Mouse (Mus musculus) forebrain, embryonic 13.5 days (tissue): ENCODE data around the gene Rab24. TPM values are rescaled to one million over a fixed set of nuclear protein-coding genes. Genes with fewer than 3 reads are reported as not detected.

Experiments used
- ATAC-seq: fragments of 200-750 bp; cut with Nextera tagmentation; 2 replicates; pipeline ENCODE4 v1.8.0; 2017
- H3K27ac ChIP-seq: fragments of 300-500 bp; sonication (generic); 2 replicates; pipeline ENCODE4 v1.5.1; 2015; ENCODE audit warnings: inconsistent platforms, mild to moderate bottlenecking, moderate library complexity
- H3K27me3 ChIP-seq: fragments of 300-500 bp; sonication (generic); 2 replicates; pipeline ENCODE4 v1.6.1; 2015; ENCODE audit warnings: mild to moderate bottlenecking, inconsistent platforms
- H3K36me3 ChIP-seq: fragments of 300-500 bp; sonication (generic); 2 replicates; pipeline ENCODE4 v1.6.1; 2015; ENCODE audit warnings: mild to moderate bottlenecking, inconsistent platforms; ENCODE audit not compliant: poor library complexity, severe bottlenecking
- H3K4me1 ChIP-seq: fragments of 300-500 bp; sonication (generic); 2 replicates; pipeline ENCODE4 v1.6.1; 2015; ENCODE audit warnings: inconsistent platforms
- H3K4me2 ChIP-seq: fragments of 300-500 bp; sonication (generic); 2 replicates; pipeline ENCODE4 v1.6.1; 2015; ENCODE audit warnings: inconsistent platforms, mild to moderate bottlenecking, moderate library complexity
- H3K4me3 ChIP-seq: fragments of 300-500 bp; sonication (generic); 2 replicates; pipeline ENCODE4 v1.5.1; 2015; ENCODE audit warnings: mild to moderate bottlenecking, inconsistent platforms
- H3K9ac ChIP-seq: fragments of 300-500 bp; sonication (generic); 2 replicates; pipeline ENCODE4 v1.6.1; 2015; ENCODE audit warnings: mild to moderate bottlenecking, inconsistent platforms
- H3K9me3 ChIP-seq: fragments of 300-500 bp; sonication (generic); replicated peaks from 2 replicates; pipeline ENCODE4 v1.6.1; 2016; ENCODE audit warnings: inconsistent platforms
- WGBS: fragments of 180-500 bp; shearing (Covaris S2); methylation state at CpG from one replicate; pipeline ENCODE4 v1.1.7; 2015; 5-methylcytosine and 5-hydroxymethylcytosine counted together
- polyA plus RNA-seq: library from polyadenylated mRNA; unstranded; fragments of >200 nt; fragmentation: Nextera tagmentation; extraction: Ambion mirVana; gene quantifications from 2 replicates; pipeline ENCODE4 v1.2.1, GENCODE M21; 2015

The Rab24 gene
- polyA plus RNA-seq, 1 experiment from 2014 or later = 102 TPM

- Histone ChIP-seq H3K4me1 (peaks cover 54% of the 10 kb centered on the region), H3K9ac (peak overlapping the region; percentile 34; the same call in 1 of the 2 replicates), H3K9me3 (no peaks in the 10 kb centered on the region), H3K27me3 (no peaks in the 10 kb centered on the region), H3K4me3 (no peak overlapping the region), H3K27ac (peak overlapping the region; percentile 68), H3K36me3 (peaks cover 35% of the 10 kb centered on the region), H3K4me2 (peak overlapping the region; percentile 68)
- WGBS = 58% methylated on average over 4 of the region's 4 CpGs
- peak; percentile 11; the same call in 1 of the 2 replicates for ATAC-seq
Measured at GRCm38 (mm10) chr13:55327169-55327568, 5.4 kb upstream of the Rab24 start.

GRCm38 (mm10) chr13:55325596-55325995, 3.9 kb upstream of the Rab24 start:
- no peaks in the 10 kb centered on the region for H3K27me3 ChIP-seq
- H3K27ac ChIP-seq = no peak overlapping the region; the same call in 1 of the 2 replicates
- no peak overlapping the region for H3K4me3 ChIP-seq
- 82% methylated on average over 11 of the region's 11 CpGs for WGBS
- no peaks in the 10 kb centered on the region for H3K9me3 ChIP-seq
- no peak for ATAC-seq
- H3K4me2 ChIP-seq = no peak overlapping the region
- H3K9ac ChIP-seq = peak overlapping the region; percentile 5; the same call in 1 of the 2 replicates
- peaks cover 58% of the 10 kb centered on the region for H3K4me1 ChIP-seq
- H3K36me3 ChIP-seq = peaks cover 36% of the 10 kb centered on the region

- 2% methylated on average over 31 of the region's 31 CpGs for WGBS
- H3K4me1 ChIP-seq = peaks cover 40% of the 10 kb centered on the region
- H3K4me3 ChIP-seq = peak overlapping the region; percentile 85
- H3K4me2 ChIP-seq = peak overlapping the region; percentile 99
- H3K9me3 ChIP-seq = no peaks in the 10 kb centered on the region
- H3K27me3 ChIP-seq = no peaks in the 10 kb centered on the region
- peaks cover 70% of the 10 kb centered on the region for H3K36me3 ChIP-seq
- no peak for ATAC-seq
- H3K9ac ChIP-seq = peak overlapping the region; percentile 86
- peak overlapping the region; percentile 62 for H3K27ac ChIP-seq
Measured at GRCm38 (mm10) chr13:55322130-55322825, 532 bp upstream of the Rab24 start.

- H3K4me1 ChIP-seq = peaks cover 35% of the 10 kb centered on the region
- peak within 1 kb of the TSS; percentile 99 for H3K4me2 ChIP-seq
- H3K4me3 ChIP-seq = peak within 1 kb of the TSS; percentile 85
- no peaks in the 10 kb centered on the region for H3K27me3 ChIP-seq
- H3K9ac ChIP-seq = peak within 1 kb of the TSS; percentile 86
- H3K9me3 ChIP-seq = no peaks in the 10 kb centered on the region
- peaks cover 73% of the 10 kb centered on the region for H3K36me3 ChIP-seq
- WGBS = 91% methylated on average over 4 of the region's 4 CpGs
- ATAC-seq = no peak
- H3K27ac ChIP-seq = peak within 1 kb of the TSS; percentile 45; the same call in 1 of the 2 replicates
Measured at GRCm38 (mm10) chr13:55319931-55320533, 1.7 kb downstream of the Rab24 start, which contains the start of gene Prelid1. Prelid1 (plus strand) TSS chr13:55320500.

DNA sequence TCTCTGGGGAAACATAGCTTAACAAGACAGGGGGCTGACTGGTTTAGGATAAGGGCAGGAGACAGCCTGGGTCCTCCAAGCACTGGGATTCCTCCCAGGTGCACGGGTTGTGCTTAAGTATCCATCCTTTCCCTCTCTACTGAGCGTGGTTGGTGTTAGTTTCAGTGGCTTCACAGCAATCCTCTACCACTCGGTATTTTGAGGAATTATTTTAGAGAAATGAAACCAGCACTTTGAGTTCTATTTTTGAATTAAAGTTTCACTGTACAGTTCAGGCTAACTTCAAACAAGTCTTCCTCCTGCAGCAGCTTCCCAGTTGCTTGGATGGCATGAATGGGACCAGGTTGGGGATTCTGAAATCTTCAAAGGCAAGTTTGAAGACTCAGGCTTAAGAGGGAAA, 3.4 kb downstream of the Rab24 start:
- Histone ChIP-seq H3K36me3 (peaks cover 74% of the 10 kb centered on the region), H3K9ac (no peak overlapping the region), H3K27me3 (no peaks in the 10 kb centered on the region), H3K4me2 (no peak overlapping the region), H3K4me3 (no peak overlapping the region), H3K27ac (no peak overlapping the region), H3K9me3 (no peaks in the 10 kb centered on the region), H3K4me1 (peaks cover 24% of the 10 kb centered on the region)
- no peak for ATAC-seq
- 78% methylated on average over 3 of the region's 3 CpGs for WGBS

DNA sequence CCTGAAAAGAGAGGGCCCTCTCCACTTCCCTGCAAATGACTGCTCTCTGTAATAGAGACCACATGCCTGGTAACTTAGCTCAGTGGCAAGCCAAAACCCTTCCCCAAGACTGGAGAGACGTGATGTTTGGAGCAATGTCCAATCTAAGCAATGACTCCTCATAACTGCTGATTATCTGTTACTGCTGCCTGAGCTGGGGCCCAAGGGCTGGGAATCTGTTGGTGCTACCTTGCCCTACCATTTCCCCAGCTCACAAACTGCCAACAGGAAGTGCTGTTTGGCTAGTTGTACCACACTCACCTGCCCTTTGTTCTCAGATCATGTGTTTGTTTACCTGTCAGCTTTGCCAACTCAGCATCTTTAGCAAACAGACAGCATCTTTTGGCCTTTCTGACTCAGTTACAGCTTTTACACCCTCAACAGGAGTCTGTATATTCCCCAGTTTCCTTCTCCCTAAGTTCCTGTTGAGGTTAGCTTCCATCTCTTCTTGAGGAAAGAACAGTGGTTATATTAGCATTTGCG, 6.8 kb downstream of the Rab24 start:
- Histone ChIP-seq H3K27ac (no peak overlapping the region), H3K36me3 (peaks cover 95% of the 10 kb centered on the region), H3K4me1 (no peaks in the 10 kb centered on the region), H3K9ac (no peak overlapping the region), H3K4me3 (no peak overlapping the region), H3K9me3 (no peaks in the 10 kb centered on the region), H3K27me3 (no peaks in the 10 kb centered on the region), H3K4me2 (no peak overlapping the region)
- WGBS = 87% methylated on average over 2 of the region's 2 CpGs
- no peak for ATAC-seq

GRCm38 (mm10) chr13:55313051-55313450, 8.7 kb downstream of the Rab24 start:
- no peaks in the 10 kb centered on the region for H3K4me1 ChIP-seq
- H3K4me3 ChIP-seq = no peak overlapping the region
- WGBS = 95% methylated on average over 9 of the region's 9 CpGs
- H3K9ac ChIP-seq = no peak overlapping the region
- H3K9me3 ChIP-seq = no peaks in the 10 kb centered on the region
- no peak overlapping the region for H3K27ac ChIP-seq
- no peak for ATAC-seq
- peaks cover 92% of the 10 kb centered on the region for H3K36me3 ChIP-seq
- no peak overlapping the region for H3K4me2 ChIP-seq
- no peaks in the 10 kb centered on the region for H3K27me3 ChIP-seq

- WGBS = 88% methylated on average over 8 of the region's 8 CpGs
- no peaks in the 10 kb centered on the region for H3K9me3 ChIP-seq
- no peaks in the 10 kb centered on the region for H3K27me3 ChIP-seq
Measured at GRCm38 (mm10) chr13:55312028-55312630, 9.6 kb downstream of the Rab24 start.

GRCm38 (mm10) chr13:55300913-55301312, 20.8 kb downstream of the Rab24 start:
- no peaks in the 10 kb centered on the region for H3K9me3 ChIP-seq
- no peak overlapping the region for H3K27ac ChIP-seq
- H3K27me3 ChIP-seq = no peaks in the 10 kb centered on the region
- H3K4me3 ChIP-seq = no peak overlapping the region
- 89% methylated on average over 5 of the region's 5 CpGs for WGBS
- no peak for ATAC-seq
- H3K9ac ChIP-seq = no peak overlapping the region
- H3K4me1 ChIP-seq = no peaks in the 10 kb centered on the region
- no peak overlapping the region for H3K4me2 ChIP-seq
- peaks cover 82% of the 10 kb centered on the region for H3K36me3 ChIP-seq

More at GRCm38 (mm10) chr13:55312028-55312630, 9.6 kb downstream of the Rab24 start:
- Histone ChIP-seq H3K4me3 (no peak overlapping the region), H3K36me3 (peaks cover 92% of the 10 kb centered on the region), H3K27ac (no peak overlapping the region), H3K4me2 (no peak overlapping the region), H3K4me1 (no peaks in the 10 kb centered on the region), H3K9ac (no peak overlapping the region)
- no peak for ATAC-seq

DNA sequence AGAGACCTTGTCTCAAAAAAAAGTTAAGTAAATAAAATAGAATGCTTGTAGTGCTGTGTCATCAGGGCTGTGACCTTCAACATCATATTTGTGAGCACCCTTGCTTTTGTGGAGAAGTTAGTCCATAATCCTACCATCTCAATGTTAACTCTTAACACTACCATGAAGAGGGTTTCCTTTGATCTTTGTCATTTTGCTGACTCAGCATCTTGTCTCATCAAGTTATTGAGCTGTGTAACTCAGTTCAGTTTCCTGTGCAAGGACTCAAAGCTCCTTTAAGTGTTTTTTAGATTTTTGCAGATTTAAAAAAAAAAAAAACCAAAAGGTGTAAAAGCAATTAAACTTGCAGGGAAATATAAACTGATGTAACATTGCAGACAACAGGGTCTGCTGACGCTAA, 25.0 kb downstream of the Rab24 start:
- H3K4me2 ChIP-seq = no peak overlapping the region
- WGBS = 89% methylated on average over 1 of the region's 1 CpGs
- no peak overlapping the region for H3K4me3 ChIP-seq
- H3K9me3 ChIP-seq = no peaks in the 10 kb centered on the region
- H3K4me1 ChIP-seq = no peaks in the 10 kb centered on the region
- H3K27ac ChIP-seq = no peak overlapping the region
- no peak for ATAC-seq
- no peaks in the 10 kb centered on the region for H3K27me3 ChIP-seq
- peaks cover 76% of the 10 kb centered on the region for H3K36me3 ChIP-seq
- no peak overlapping the region for H3K9ac ChIP-seq

DNA sequence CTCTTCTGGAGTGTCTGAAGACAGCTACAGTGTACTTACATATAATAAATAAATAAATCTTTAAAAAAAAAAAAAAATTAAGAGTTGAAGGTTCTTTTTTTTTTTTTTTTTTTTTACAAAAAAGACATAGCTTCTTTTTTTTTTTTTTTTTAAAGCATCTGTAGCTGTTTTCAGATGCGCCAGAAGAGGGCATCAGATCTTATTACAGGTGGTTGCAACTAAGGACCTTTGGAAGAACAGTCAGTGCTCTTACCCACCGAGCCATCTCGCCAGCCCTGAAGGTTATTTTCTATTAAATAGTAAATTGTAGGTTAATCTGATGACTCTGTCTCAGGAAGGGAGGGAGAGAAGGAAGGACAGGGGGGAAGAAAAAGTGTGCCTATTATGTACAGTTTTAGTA, 32.9 kb downstream of the Rab24 start:
- Histone ChIP-seq H3K27me3 (no peaks in the 10 kb centered on the region), H3K4me2 (no peak overlapping the region), H3K9ac (no peak overlapping the region), H3K27ac (no peak overlapping the region), H3K4me1 (no peaks in the 10 kb centered on the region), H3K9me3 (no peaks in the 10 kb centered on the region), H3K4me3 (no peak overlapping the region), H3K36me3 (peaks cover 78% of the 10 kb centered on the region)
- 83% methylated on average over 3 of the region's 3 CpGs for WGBS
- no peak for ATAC-seq

- Histone ChIP-seq H3K4me1 (no peaks in the 10 kb centered on the region), H3K27ac (no peak overlapping the region), H3K9me3 (no peaks in the 10 kb centered on the region), H3K4me3 (no peak overlapping the region), H3K27me3 (no peaks in the 10 kb centered on the region), H3K9ac (no peak overlapping the region), H3K36me3 (peaks cover 57% of the 10 kb centered on the region), H3K4me2 (no peak overlapping the region)
- no peak for ATAC-seq
- WGBS = 94% methylated on average over 5 of the region's 5 CpGs
Measured at GRCm38 (mm10) chr13:55277646-55278045, 44.1 kb downstream of the Rab24 start.
